Mouse (Mus musculus) embryonic facial prominence, embryonic 13.5 days (tissue): ENCODE results near the gene Cntln. TPM values are rescaled to one million over a fixed set of nuclear protein-coding genes. Genes with fewer than 3 reads are reported as not detected.

Experiments
- ATAC-seq: fragments of 200-750 bp; cut with Nextera tagmentation; 2 replicates; pipeline ENCODE4 v1.8.0; 2017; ENCODE audit warnings: low read depth; ENCODE audit not compliant: insufficient number of reproducible peaks, insufficient read depth, low FRiP score, low TSS enrichment
- H3K27ac ChIP-seq: fragments of 300-500 bp; sonication (generic); 2 replicates; pipeline ENCODE4 v1.5.1; 2015; ENCODE audit warnings: moderate library complexity, mild to moderate bottlenecking, inconsistent platforms
- H3K27me3 ChIP-seq: fragments of 300-500 bp; sonication (generic); 2 replicates; pipeline ENCODE4 v1.6.1; 2015; ENCODE audit warnings: mild to moderate bottlenecking, inconsistent platforms
- H3K36me3 ChIP-seq: fragments of 300-500 bp; sonication (generic); 2 replicates; pipeline ENCODE4 v1.6.1; 2015; ENCODE audit warnings: mild to moderate bottlenecking, inconsistent platforms
- H3K4me1 ChIP-seq: fragments of 300-500 bp; sonication (generic); 2 replicates; pipeline ENCODE4 v1.6.1; 2015; ENCODE audit warnings: inconsistent platforms
- H3K4me2 ChIP-seq: fragments of 300-500 bp; sonication (generic); 2 replicates; pipeline ENCODE4 v1.6.1; 2015; ENCODE audit warnings: moderate library complexity, mild to moderate bottlenecking, inconsistent platforms
- H3K4me3 ChIP-seq: fragments of 300-500 bp; sonication (generic); 2 replicates; pipeline ENCODE4 v1.5.1; 2015; ENCODE audit warnings: mild to moderate bottlenecking, inconsistent platforms
- H3K9ac ChIP-seq: fragments of 300-500 bp; sonication (generic); 2 replicates; pipeline ENCODE4 v1.6.1; 2015; ENCODE audit warnings: mild to moderate bottlenecking, inconsistent platforms
- H3K9me3 ChIP-seq: fragments of 300-500 bp; sonication (generic); 2 replicates; pipeline ENCODE4 v1.6.1; 2016; ENCODE audit warnings: inconsistent platforms
- WGBS: fragments of 180-500 bp; shearing (Covaris S2); methylation state at CpG from one replicate; pipeline ENCODE4 v1.1.7; 2015; ENCODE audit warnings: mixed read lengths; 5-methylcytosine and 5-hydroxymethylcytosine counted together
- polyA plus RNA-seq: library from polyadenylated mRNA; unstranded; fragments of >200 nt; fragmentation: Nextera tagmentation; extraction: Ambion mirVana; gene quantifications from 2 replicates; pipeline ENCODE4 v1.2.1, GENCODE M21; 2015

Gene Cntln
- polyA plus RNA-seq, 1 experiment from 2014 or later = 15.4 TPM

GRCm38 (mm10) chr4:85059598-85059997 is 175.5 kb downstream of the Cntln start:
- WGBS = 88% methylated on average over 2 of the region's 2 CpGs
- H3K9ac ChIP-seq = no peak overlapping the region
- no peak overlapping the region for H3K27ac ChIP-seq

GRCm38 (mm10) chr4:85061676-85062075 is 177.6 kb downstream of the Cntln start:
- WGBS = 39% methylated on average over 2 of the region's 2 CpGs
- Histone ChIP-seq H3K27ac (no peak overlapping the region), H3K9ac (no peak overlapping the region), H3K9me3 (no peaks in the 10 kb centered on the region), H3K27me3 (no peaks in the 10 kb centered on the region), H3K4me1 (no peaks in the 10 kb centered on the region), H3K36me3 (no peaks in the 10 kb centered on the region; the same call in 1 of the 2 replicates), H3K4me3 (no peak overlapping the region), H3K4me2 (no peak overlapping the region)
- no peak for ATAC-seq

More at GRCm38 (mm10) chr4:85059598-85059997, 175.5 kb downstream of the Cntln start:
- H3K4me2 ChIP-seq = no peak overlapping the region
- no peaks in the 10 kb centered on the region for H3K27me3 ChIP-seq
- no peak for ATAC-seq
- no peaks in the 10 kb centered on the region for H3K4me1 ChIP-seq
- H3K4me3 ChIP-seq = no peak overlapping the region
- no peaks in the 10 kb centered on the region for H3K9me3 ChIP-seq
- H3K36me3 ChIP-seq = no peaks in the 10 kb centered on the region

GRCm38 (mm10) chr4:85096033-85096432 is 211.9 kb downstream of the Cntln start:
- no peak overlapping the region for H3K9ac ChIP-seq
- H3K9me3 ChIP-seq = no peaks in the 10 kb centered on the region
- ATAC-seq = no peak
- no peak overlapping the region for H3K4me2 ChIP-seq
- no peaks in the 10 kb centered on the region for H3K4me1 ChIP-seq
- H3K4me3 ChIP-seq = no peak overlapping the region
- H3K36me3 ChIP-seq = 0 out of 2 replicates have a peak, but pooled peaks cover 5% of the 10 kb centered on the region
- no peaks in the 10 kb centered on the region for H3K27me3 ChIP-seq
- WGBS = 82% methylated on average over 4 of the region's 4 CpGs
- H3K27ac ChIP-seq = no peak overlapping the region

- 15% methylated on average over 7 of the region's 7 CpGs for WGBS
Measured at GRCm38 (mm10) chr4:85096682-85097081, 212.6 kb downstream of the Cntln start.

GRCm38 (mm10) chr4:85102168-85102567 is 218.1 kb downstream of the Cntln start:
- Histone ChIP-seq H3K4me3 (no peak overlapping the region), H3K4me1 (no peaks in the 10 kb centered on the region), H3K36me3 (peaks cover 16% of the 10 kb centered on the region), H3K9ac (no peak overlapping the region), H3K4me2 (no peak overlapping the region), H3K27ac (no peak overlapping the region), H3K9me3 (no peaks in the 10 kb centered on the region), H3K27me3 (no peaks in the 10 kb centered on the region)
- 91% methylated on average over 4 of the region's 4 CpGs for WGBS
- ATAC-seq = no peak

More at GRCm38 (mm10) chr4:85096682-85097081, 212.6 kb downstream of the Cntln start:
- Histone ChIP-seq H3K9ac (no peak overlapping the region), H3K4me1 (no peaks in the 10 kb centered on the region), H3K9me3 (no peaks in the 10 kb centered on the region), H3K4me2 (no peak overlapping the region), H3K36me3 (0 out of 2 replicates have a peak, but pooled peaks cover 11% of the 10 kb centered on the region), H3K27ac (no peak overlapping the region), H3K27me3 (no peaks in the 10 kb centered on the region), H3K4me3 (no peak overlapping the region)
- no peak for ATAC-seq

GRCm38 (mm10) chr4:85106416-85106815 is 222.3 kb downstream of the Cntln start:
- H3K27ac ChIP-seq = no peak overlapping the region
- WGBS = 78% methylated on average over 1 of the region's 1 CpGs

GRCm38 (mm10) chr4:85106961-85107360 is 222.9 kb downstream of the Cntln start:
- no peak overlapping the region for H3K4me3 ChIP-seq
- 91% methylated on average over 2 of the region's 2 CpGs for WGBS

More at GRCm38 (mm10) chr4:85106416-85106815, 222.3 kb downstream of the Cntln start:
- Histone ChIP-seq H3K9ac (no peak overlapping the region), H3K4me2 (no peak overlapping the region), H3K36me3 (peaks cover 7% of the 10 kb centered on the region), H3K27me3 (no peaks in the 10 kb centered on the region), H3K4me1 (no peaks in the 10 kb centered on the region), H3K9me3 (no peaks in the 10 kb centered on the region), H3K4me3 (no peak overlapping the region)
- ATAC-seq = no peak

GRCm38 (mm10) chr4:85120271-85120670 is 236.2 kb downstream of the Cntln start:
- no peaks in the 10 kb centered on the region for H3K9me3 ChIP-seq
- 75% methylated on average over 3 of the region's 3 CpGs for WGBS
- H3K4me3 ChIP-seq = no peak overlapping the region
- no peak for ATAC-seq
- no peaks in the 10 kb centered on the region for H3K27me3 ChIP-seq
- H3K4me2 ChIP-seq = no peak overlapping the region
- H3K36me3 ChIP-seq = peaks cover 6% of the 10 kb centered on the region; the same call in 1 of the 2 replicates
- no peak overlapping the region for H3K9ac ChIP-seq
- H3K27ac ChIP-seq = no peak overlapping the region
- H3K4me1 ChIP-seq = 0 out of 2 replicates have a peak, but pooled peaks cover 5% of the 10 kb centered on the region

More at GRCm38 (mm10) chr4:85106961-85107360, 222.9 kb downstream of the Cntln start:
- ATAC-seq = no peak
- H3K4me2 ChIP-seq = no peak overlapping the region
- no peak overlapping the region for H3K9ac ChIP-seq
- no peaks in the 10 kb centered on the region for H3K4me1 ChIP-seq
- no peaks in the 10 kb centered on the region for H3K27me3 ChIP-seq
- H3K27ac ChIP-seq = no peak overlapping the region
- H3K36me3 ChIP-seq = peaks cover 5% of the 10 kb centered on the region
- H3K9me3 ChIP-seq = no peaks in the 10 kb centered on the region

- H3K27me3 ChIP-seq = no peaks in the 10 kb centered on the region
- H3K9me3 ChIP-seq = no peaks in the 10 kb centered on the region
- H3K4me3 ChIP-seq = no peak overlapping the region
- no peak overlapping the region for H3K27ac ChIP-seq
- H3K36me3 ChIP-seq = no peaks in the 10 kb centered on the region
- ATAC-seq = no peak
- H3K4me2 ChIP-seq = no peak overlapping the region
- WGBS = 45% methylated on average over 5 of the region's 5 CpGs
- H3K9ac ChIP-seq = no peak overlapping the region
- H3K4me1 ChIP-seq = no peaks in the 10 kb centered on the region
Measured at GRCm38 (mm10) chr4:85149726-85150125, 265.6 kb downstream of the Cntln start.

GRCm38 (mm10) chr4:85151881-85152280 is 267.8 kb downstream of the Cntln start:
- no peaks in the 10 kb centered on the region for H3K4me1 ChIP-seq
- 82% methylated on average over 7 of the region's 7 CpGs for WGBS
- no peaks in the 10 kb centered on the region for H3K36me3 ChIP-seq
- no peak for ATAC-seq
- no peak overlapping the region for H3K9ac ChIP-seq
- no peaks in the 10 kb centered on the region for H3K9me3 ChIP-seq
- no peaks in the 10 kb centered on the region for H3K27me3 ChIP-seq
- no peak overlapping the region for H3K4me2 ChIP-seq
- no peak overlapping the region for H3K27ac ChIP-seq
- H3K4me3 ChIP-seq = no peak overlapping the region

- no peak overlapping the region for H3K4me2 ChIP-seq
- no peaks in the 10 kb centered on the region for H3K36me3 ChIP-seq
- WGBS = 82% methylated on average over 1 of the region's 1 CpGs
- H3K27me3 ChIP-seq = no peaks in the 10 kb centered on the region
- H3K9ac ChIP-seq = no peak overlapping the region
- no peak for ATAC-seq
- no peak overlapping the region for H3K4me3 ChIP-seq
- H3K9me3 ChIP-seq = no peaks in the 10 kb centered on the region
- no peaks in the 10 kb centered on the region for H3K4me1 ChIP-seq
- H3K27ac ChIP-seq = no peak overlapping the region
Measured at GRCm38 (mm10) chr4:85154361-85154760, 270.3 kb downstream of the Cntln start.

- Histone ChIP-seq H3K27ac (no peak overlapping the region), H3K4me3 (no peak overlapping the region), H3K4me2 (no peak overlapping the region), H3K4me1 (0 out of 2 replicates have a peak, but pooled peaks cover 3% of the 10 kb centered on the region), H3K9me3 (no peaks in the 10 kb centered on the region), H3K27me3 (no peaks in the 10 kb centered on the region), H3K36me3 (no peaks in the 10 kb centered on the region), H3K9ac (no peak overlapping the region)
- ATAC-seq = no peak
- 63% methylated on average over 4 of the region's 4 CpGs for WGBS
Measured at GRCm38 (mm10) chr4:85161156-85161555, 277.0 kb downstream of the Cntln start.
